Mouse (Mus musculus) granulocyte monocyte progenitor cell, adult 5-6 weeks (primary cell): ENCODE data around the gene Lamtor1. TPM values are rescaled to one million over a fixed set of nuclear protein-coding genes. Genes with fewer than 3 reads are reported as not detected.

Experiments used
- total RNA-seq, 2 experiments: library from RNA; stranded (forward) in 1 of 2; stranded (reverse) in 1 of 2; fragments of 200-712, 200-1000 nt in 1 of 2; fragments of >200 nt in 1 of 2; fragmentation: Nextera tagmentation in 1 of 2; gene quantifications; 2 replicates each; pipeline ENCODE4 v1.2.3; 2014 to 2017

Gene Lamtor1
- total RNA-seq, 2 experiments from 2014 or later: 89.7 to 91.7 TPM

Other genes with a start within 250 kb of the Lamtor1 start
- 19.3 and 19.6 TPM in 2 replicates for gene Clpb, start 242.3 kb upstream of the Lamtor1 start, total RNA-seq (2014; fragmentation: Nextera tagmentation)
- gene Clpb, start 242.3 kb upstream of the Lamtor1 start, total RNA-seq (2017): 40.6 and 60.0 TPM in 2 replicates
- gene Phox2a, start 87.6 kb upstream of the Lamtor1 start, total RNA-seq (2014; fragmentation: Nextera tagmentation): not detected in 2 replicates
- gene Phox2a, start 87.6 kb upstream of the Lamtor1 start, total RNA-seq (2017): not detected in 2 replicates
- gene Inppl1, start 67.7 kb upstream of the Lamtor1 start, total RNA-seq (2014; fragmentation: Nextera tagmentation): 2.0 and 6.5 TPM in 2 replicates
- gene Inppl1, start 67.7 kb upstream of the Lamtor1 start, total RNA-seq (2017): 7.5 and 11.7 TPM in 2 replicates
- gene Folr2, start 48.7 kb upstream of the Lamtor1 start, total RNA-seq (2014; fragmentation: Nextera tagmentation): not detected in 2 replicates
- gene Folr2, start 48.7 kb upstream of the Lamtor1 start, total RNA-seq (2017): not detected in 2 replicates
- 111 and 144 TPM in 2 replicates for gene Anapc15, start 42.2 kb upstream of the Lamtor1 start, total RNA-seq (2014; fragmentation: Nextera tagmentation)
- 80.1 and 145 TPM in 2 replicates for gene Anapc15, start 42.2 kb upstream of the Lamtor1 start, total RNA-seq (2017)
- gene Folr1, start 35.1 kb upstream of the Lamtor1 start, total RNA-seq (2014; fragmentation: Nextera tagmentation): not detected in 2 replicates
- gene Folr1, start 35.1 kb upstream of the Lamtor1 start, total RNA-seq (2017): not detected in 2 replicates
- not detected in 2 replicates for gene Tomt, start 455 bp downstream of the Lamtor1 start, total RNA-seq (2014; fragmentation: Nextera tagmentation)
- gene Tomt, start 455 bp downstream of the Lamtor1 start, total RNA-seq (2017): 0.09 TPM in 1 of 2 replicates, not detected in the other
- gene Lrrc51, start 28.0 kb downstream of the Lamtor1 start, total RNA-seq (2014; fragmentation: Nextera tagmentation): 4.0 and 6.1 TPM in 2 replicates
- gene Lrrc51, start 28.0 kb downstream of the Lamtor1 start, total RNA-seq (2017): 3.8 TPM in 1 of 2 replicates, not detected in the other
- gene Numa1, start 28.2 kb downstream of the Lamtor1 start, total RNA-seq (2014; fragmentation: Nextera tagmentation): 114 and 116 TPM in 2 replicates
- gene Numa1, start 28.2 kb downstream of the Lamtor1 start, total RNA-seq (2017): 153 and 204 TPM in 2 replicates
- gene Il18bp, start 112.8 kb downstream of the Lamtor1 start, total RNA-seq (2014; fragmentation: Nextera tagmentation): 5.8 and 12.6 TPM in 2 replicates
- gene Il18bp, start 112.8 kb downstream of the Lamtor1 start, total RNA-seq (2017): 1.1 and 3.7 TPM in 2 replicates
- 11.2 and 13.2 TPM in 2 replicates for gene Rnf121, start 159.6 kb downstream of the Lamtor1 start, total RNA-seq (2014; fragmentation: Nextera tagmentation)
- gene Rnf121, start 159.6 kb downstream of the Lamtor1 start, total RNA-seq (2017): 12.0 and 13.1 TPM in 2 replicates
- 56.6 and 64.4 TPM in 2 replicates for gene Xndc1, start 159.6 kb downstream of the Lamtor1 start, total RNA-seq (2014; fragmentation: Nextera tagmentation)
- gene Xndc1, start 159.6 kb downstream of the Lamtor1 start, total RNA-seq (2017): 17.0 and 23.2 TPM in 2 replicates
- 1.8 and 3.4 TPM in 2 replicates for gene Xntrpc, start 159.8 kb downstream of the Lamtor1 start, total RNA-seq (2014; fragmentation: Nextera tagmentation)
- 1.5 and 2.3 TPM in 2 replicates for gene Xntrpc, start 159.8 kb downstream of the Lamtor1 start, total RNA-seq (2017)
- not detected in 2 replicates for gene Trpc2, start 177.2 kb downstream of the Lamtor1 start, total RNA-seq (2014; fragmentation: Nextera tagmentation)
- not detected in 2 replicates for gene Trpc2, start 177.2 kb downstream of the Lamtor1 start, total RNA-seq (2017)
- not detected in 2 replicates for gene Art1, start 195.8 kb downstream of the Lamtor1 start, total RNA-seq (2014; fragmentation: Nextera tagmentation)
- gene Art1, start 195.8 kb downstream of the Lamtor1 start, total RNA-seq (2017): 0.67 TPM in 1 of 2 replicates, not detected in the other
- gene Art5, start 203.6 kb downstream of the Lamtor1 start, total RNA-seq (2014; fragmentation: Nextera tagmentation): 1.9 TPM in 1 of 2 replicates, not detected in the other
- not detected in 2 replicates for gene Art5, start 203.6 kb downstream of the Lamtor1 start, total RNA-seq (2017)
- gene Chrna10, start 210.9 kb downstream of the Lamtor1 start, total RNA-seq (2014; fragmentation: Nextera tagmentation): not detected in 2 replicates
- gene Chrna10, start 210.9 kb downstream of the Lamtor1 start, total RNA-seq (2017): not detected in 2 replicates